Mouse (Mus musculus): ENCODE measurements around the gene Gm12800. TPM values are rescaled to one million over a fixed set of nuclear protein-coding genes. Genes with fewer than 3 reads are reported as not detected.

Gm12800 gene
- not detected in 2 replicates for polyA plus RNA-seq (2015; fragmentation: Nextera tagmentation; extraction: Ambion mirVana)

DNA sequence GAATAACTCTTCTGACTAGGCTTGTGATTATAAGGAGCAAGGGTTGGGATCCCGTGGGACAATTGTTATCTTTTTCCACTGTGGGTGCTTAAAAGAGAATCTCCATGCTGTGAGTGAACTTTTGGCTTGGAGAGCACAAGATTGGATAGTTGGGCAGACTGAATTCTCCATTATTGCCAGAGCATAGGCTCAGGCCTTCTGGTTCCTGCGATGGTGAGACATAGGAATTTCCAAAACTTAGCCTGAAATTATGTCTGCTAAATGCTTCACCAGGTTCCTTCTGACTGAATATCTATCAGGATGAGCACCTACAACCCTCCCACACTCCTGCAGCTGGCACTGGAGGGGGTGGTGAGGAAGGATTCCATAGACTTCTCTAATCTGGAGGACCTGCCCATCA, at the start of gene Gm12800:
Gm12800 (plus strand) TSS at position 301 of the 400 bp plus-strand sequence.

DNA sequence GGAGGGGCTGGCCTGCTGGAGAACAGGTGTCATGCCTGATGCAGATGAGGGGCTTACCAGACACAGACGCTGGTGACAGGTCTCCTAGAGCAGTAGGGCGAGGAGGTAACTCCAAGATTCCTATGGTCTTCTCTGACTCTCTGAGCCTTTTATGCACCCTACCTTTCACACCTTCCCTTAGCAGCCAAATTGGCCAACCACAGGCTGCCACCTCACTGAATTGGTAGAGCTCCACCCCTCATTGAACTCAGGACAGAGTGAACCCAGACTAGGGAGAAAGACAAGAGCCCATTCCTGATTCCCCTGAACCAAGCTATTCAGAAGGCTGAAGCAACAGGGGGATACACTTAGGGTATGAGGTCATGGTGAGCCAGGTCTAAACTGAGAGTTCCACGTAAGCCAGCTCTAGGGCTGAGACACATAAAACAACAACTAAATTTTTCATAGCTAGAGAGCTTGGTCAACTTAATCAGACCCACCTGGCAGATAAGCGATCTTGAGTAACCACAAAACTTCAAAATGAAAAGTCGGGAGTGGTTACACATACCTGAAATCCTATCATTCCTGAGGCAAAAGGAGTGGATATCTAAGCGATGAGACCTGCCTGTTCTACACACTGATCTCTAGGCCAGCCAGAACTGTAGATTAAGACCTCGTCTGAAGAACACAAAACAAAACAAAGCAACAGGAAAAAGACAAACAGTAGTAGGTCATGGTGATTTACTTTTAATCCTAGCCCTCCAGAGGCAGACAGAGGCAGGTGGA, 15.1 kb upstream of the Gm12800 start, which contains the start of gene C130073F10Rik:
C130073F10Rik (minus strand) TSS at position 134 of the 765 bp plus-strand sequence.

DNA sequence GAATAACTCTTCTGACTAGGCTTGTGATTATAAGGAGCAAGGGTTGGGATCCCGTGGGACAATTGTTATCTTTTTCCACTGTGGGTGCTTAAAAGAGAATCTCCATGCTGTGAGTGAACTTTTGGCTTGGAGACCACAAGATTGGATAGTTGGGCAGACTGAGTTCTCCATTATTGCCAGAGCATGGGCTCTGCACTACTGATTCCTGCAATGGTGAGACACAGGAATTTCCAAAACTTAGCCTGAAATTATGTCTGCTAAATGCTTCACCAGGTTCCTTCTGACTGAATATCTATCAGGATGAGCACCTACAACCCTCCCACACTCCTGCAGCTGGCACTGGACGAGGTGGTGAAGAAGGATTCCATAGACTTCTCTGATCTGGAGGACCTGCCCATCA, 31.2 kb downstream of the Gm12800 start, which contains the start of gene Gm12794:
Gm12794 (plus strand) TSS at position 301 of the 400 bp plus-strand sequence.

Other genes starting within 250 kb of the Gm12800 start
- 3.8 and 4.7 TPM in 2 replicates for gene Lepr, start 191.7 kb upstream of the Gm12800 start, polyA plus RNA-seq (2015; fragmentation: Nextera tagmentation; extraction: Ambion mirVana)
- not detected in 2 replicates for gene B020004J07Rik, start 65.1 kb upstream of the Gm12800 start, polyA plus RNA-seq (2015; fragmentation: Nextera tagmentation; extraction: Ambion mirVana)
- gene C130073F10Rik, start 15.3 kb upstream of the Gm12800 start, polyA plus RNA-seq (2015; fragmentation: Nextera tagmentation; extraction: Ambion mirVana), result not detected in 2 replicates
- not detected in 2 replicates for gene Gm12794, start 31.3 kb downstream of the Gm12800 start, polyA plus RNA-seq (2015; fragmentation: Nextera tagmentation; extraction: Ambion mirVana)
- not detected in 2 replicates for gene Gm12790, start 71.9 kb downstream of the Gm12800 start, polyA plus RNA-seq (2015; fragmentation: Nextera tagmentation; extraction: Ambion mirVana)
- gene Gm12789, start 77.5 kb downstream of the Gm12800 start, polyA plus RNA-seq (2015; fragmentation: Nextera tagmentation; extraction: Ambion mirVana), result not detected in 2 replicates
- gene Pde4b, start 178.4 kb downstream of the Gm12800 start, polyA plus RNA-seq (2015; fragmentation: Nextera tagmentation; extraction: Ambion mirVana), result 7.8 and 12.9 TPM in 2 replicates